In genomic region chr2:82570358-82570757, GRCm38 (mm10) we compare ENCODE assay signal across 16 mouse cellular contexts.
DNase-seq lines count a peak whose midpoint lies in the region; ATAC-seq and TF ChIP-seq lines count a peak whose summit lies in the region.
"Had no signal": no experiment of that assay in that cellular context is flagged by ENCODE, and none has a peak within 500 bp of the region (broad histone marks: within the 10 kb centered on the region; RNA-seq: fewer than 3 reads in every experiment).

No protein-coding gene starts in this region.

- no peak for ATAC-seq in lung, embryonic 14.5 days (ENCODE audit: insufficient read depth)
- no peak for ATAC-seq in embryonic facial prominence, embryonic 14.5 days (ENCODE audit: low read depth)
- no peak for ATAC-seq in neural tube, embryonic 15.5 days (ENCODE audit: low FRiP score)
- ATAC-seq: forebrain, embryonic 13.5 days had no signal

- no peaks in the 10 kb centered on the region for H3K36me3 ChIP-seq in heart, adult 2 months (ENCODE audit: control insufficient read depth, insufficient read depth, low read length)
- no peaks in the 10 kb centered on the region for H3K36me3 ChIP-seq in lung, embryonic 14.5 days (ENCODE audit: insufficient read depth)
- H3K36me3 ChIP-seq in E14TG2a.4 (ENCODE audit: insufficient read depth, low read length): no peaks in the 10 kb centered on the region
- no peaks in the 10 kb centered on the region for H3K36me3 ChIP-seq in embryonic facial prominence, embryonic 14.5 days (ENCODE audit: control insufficient read depth, insufficient read depth, low read length)
- H3K36me3 ChIP-seq in neural tube, embryonic 15.5 days: no peaks in the 10 kb centered on the region
- H3K36me3 ChIP-seq: embryonic facial prominence, embryonic 13.5 days; limb, embryonic 12.5 days; neural tube, embryonic 12.5 days had no signal

- no peak for TF ChIP-seq EP300 in heart, adult 2 months (IDR thresholded peaks at IDR 0.05; ENCODE audit: insufficient read depth, low read depth, low read length)

- peak; percentile 60 for TF ChIP-seq CTCF in heart, adult 2 months (IDR thresholded peaks at IDR 0.05)
- TF ChIP-seq CTCF in lung, embryonic 14.5 days (IDR thresholded peaks at IDR 0.05; ENCODE audit: low read depth): peak; percentile 18; the same call in 1 of the 2 replicates
- no peak for TF ChIP-seq CTCF in lung, adult 2 months (IDR thresholded peaks at IDR 0.05; ENCODE audit: insufficient read depth, low read length)
- peak; percentile 21; the same call in 1 of the 2 replicates for TF ChIP-seq CTCF in E14TG2a.4 (conservative IDR thresholded peaks at IDR 0.05; ENCODE audit: low read length)

- no peaks in the 10 kb centered on the region for H3K27me3 ChIP-seq in heart, adult 2 months (ENCODE audit: control insufficient read depth, insufficient read depth, low read length)
- H3K27me3 ChIP-seq in lung, embryonic 14.5 days (ENCODE audit: insufficient read depth, low read length): no peaks in the 10 kb centered on the region
- no peaks in the 10 kb centered on the region for H3K27me3 ChIP-seq in E14TG2a.4 (ENCODE audit: insufficient read depth, low read length)
- H3K27me3 ChIP-seq in embryonic facial prominence, embryonic 14.5 days (replicated peaks; ENCODE audit: control insufficient read depth, insufficient read depth, low read length): no peaks in the 10 kb centered on the region
- no peaks in the 10 kb centered on the region for H3K27me3 ChIP-seq in neural tube, embryonic 15.5 days (replicated peaks)
- H3K27me3 ChIP-seq: embryonic facial prominence, embryonic 13.5 days; forebrain, embryonic 13.5 days; limb, embryonic 12.5 days; neural tube, embryonic 12.5 days had no signal

- no peak for TF ChIP-seq POLR2A in heart, adult 2 months (IDR thresholded peaks at IDR 0.05; ENCODE audit: insufficient read depth, low read depth, low read length)
- TF ChIP-seq POLR2A in lung, adult 2 months (IDR thresholded peaks at IDR 0.05; ENCODE audit: borderline replicate concordance, extremely low read depth, low read depth, low read length): no peak

- no peak overlapping the region for H3K4me2 ChIP-seq in lung, embryonic 14.5 days
- H3K4me2 ChIP-seq in embryonic facial prominence, embryonic 14.5 days (ENCODE audit: low read depth, low read length): no peak overlapping the region
- no peak overlapping the region for H3K4me2 ChIP-seq in neural tube, embryonic 15.5 days
- H3K4me2 ChIP-seq: embryonic facial prominence, embryonic 13.5 days; forebrain, embryonic 13.5 days; limb, embryonic 12.5 days; neural tube, embryonic 12.5 days had no signal

- no peak for DNase-seq in heart, adult 2 months
- no peak for DNase-seq in heart, adult 18-20 months
- no peak for DNase-seq in lung, embryonic 14.5 days
- DNase-seq in lung, adult 2 months: no peak
- DNase-seq in embryonic facial prominence, embryonic 14.5 days (ENCODE audit: low spot score): peak; percentile 3
- DNase-seq: heart, postnatal 10 days; kidney, adult 9 months; lung, adult 18-20 months; right cerebral cortex, postnatal 4 days; thymus, adult 18-20 months had no signal

- H3K9me3 ChIP-seq in lung, embryonic 14.5 days (ENCODE audit: low read depth, low read length): no peaks in the 10 kb centered on the region
- H3K9me3 ChIP-seq in E14TG2a.4 (ENCODE audit: low read length): no peaks in the 10 kb centered on the region
- H3K9me3 ChIP-seq in embryonic facial prominence, embryonic 14.5 days (ENCODE audit: control insufficient read depth, low read length): no peaks in the 10 kb centered on the region
- H3K9me3 ChIP-seq in neural tube, embryonic 15.5 days (replicated peaks): no peaks in the 10 kb centered on the region
- H3K9me3 ChIP-seq: embryonic facial prominence, embryonic 13.5 days; forebrain, embryonic 13.5 days; limb, embryonic 12.5 days; neural tube, embryonic 12.5 days had no signal

- H3K27ac ChIP-seq in heart, adult 2 months: no peak overlapping the region
- H3K27ac ChIP-seq in lung, embryonic 14.5 days (ENCODE audit: low read depth): no peak overlapping the region
- no peak overlapping the region for H3K27ac ChIP-seq in embryonic facial prominence, embryonic 14.5 days (replicated peaks; ENCODE audit: low read depth, low read length)
- H3K27ac ChIP-seq in neural tube, embryonic 15.5 days (replicated peaks): no peak overlapping the region
- H3K27ac ChIP-seq: embryonic facial prominence, embryonic 13.5 days; forebrain, embryonic 13.5 days; limb, embryonic 12.5 days; neural tube, embryonic 12.5 days had no signal

- H3K4me1 ChIP-seq in heart, adult 2 months (ENCODE audit: control insufficient read depth, insufficient read depth, low read length): no peaks in the 10 kb centered on the region
- H3K4me1 ChIP-seq in lung, embryonic 14.5 days (ENCODE audit: insufficient read depth): no peaks in the 10 kb centered on the region
- no peaks in the 10 kb centered on the region for H3K4me1 ChIP-seq in lung, adult 2 months (ENCODE audit: control insufficient read depth, insufficient read depth, low read length)
- H3K4me1 ChIP-seq in E14TG2a.4 (replicated peaks; ENCODE audit: low read depth, low read length): no peaks in the 10 kb centered on the region
- no peaks in the 10 kb centered on the region for H3K4me1 ChIP-seq in embryonic facial prominence, embryonic 14.5 days (ENCODE audit: control insufficient read depth, insufficient read depth, low read length)
- H3K4me1 ChIP-seq in neural tube, embryonic 15.5 days: no peaks in the 10 kb centered on the region
- H3K4me1 ChIP-seq: embryonic facial prominence, embryonic 13.5 days; forebrain, embryonic 13.5 days; limb, embryonic 12.5 days; neural tube, embryonic 12.5 days had no signal

- H3K79me2 ChIP-seq in heart, adult 2 months (replicated peaks; ENCODE audit: control insufficient read depth, insufficient read depth, low read length): no peaks in the 10 kb centered on the region

- no peak overlapping the region for H3K9ac ChIP-seq in heart, adult 2 months (ENCODE audit: low read depth, low read length)
- H3K9ac ChIP-seq in lung, embryonic 14.5 days: no peak overlapping the region
- H3K9ac ChIP-seq in embryonic facial prominence, embryonic 14.5 days (ENCODE audit: low read depth, low read length): no peak overlapping the region
- no peak overlapping the region for H3K9ac ChIP-seq in neural tube, embryonic 15.5 days (replicated peaks)
- H3K9ac ChIP-seq: embryonic facial prominence, embryonic 13.5 days; forebrain, embryonic 13.5 days; limb, embryonic 12.5 days; neural tube, embryonic 12.5 days had no signal

- no peak overlapping the region for H3K4me3 ChIP-seq in heart, adult 2 months
- H3K4me3 ChIP-seq in lung, embryonic 14.5 days (ENCODE audit: low read depth, low read length): no peak overlapping the region
- no peak overlapping the region for H3K4me3 ChIP-seq in lung, adult 2 months (replicated peaks; ENCODE audit: extremely low read depth, low read depth, low read length)
- no peak overlapping the region for H3K4me3 ChIP-seq in E14TG2a.4 (replicated peaks; ENCODE audit: low read length)
- H3K4me3 ChIP-seq in embryonic facial prominence, embryonic 14.5 days (ENCODE audit: low read depth, low read length): no peak overlapping the region
- no peak overlapping the region for H3K4me3 ChIP-seq in neural tube, embryonic 15.5 days (replicated peaks)
- H3K4me3 ChIP-seq: embryonic facial prominence, embryonic 13.5 days; forebrain, embryonic 13.5 days; limb, embryonic 12.5 days; neural tube, embryonic 12.5 days had no signal

- intact Hi-C loops in heart, adult 2 months (cut with DNase I): loop anchor here (5.0 kb wide), 1 partner anchor 503 kb away; no protein-coding TSS in a partner anchor
